Mouse (Mus musculus): ENCODE results near the gene Arhgap10. TPM values are rescaled to one million over a fixed set of nuclear protein-coding genes. Genes with fewer than 3 reads are reported as not detected.

Arhgap10 gene
- polyA plus RNA-seq, 1 experiment, result 39.0 TPM

DNA sequence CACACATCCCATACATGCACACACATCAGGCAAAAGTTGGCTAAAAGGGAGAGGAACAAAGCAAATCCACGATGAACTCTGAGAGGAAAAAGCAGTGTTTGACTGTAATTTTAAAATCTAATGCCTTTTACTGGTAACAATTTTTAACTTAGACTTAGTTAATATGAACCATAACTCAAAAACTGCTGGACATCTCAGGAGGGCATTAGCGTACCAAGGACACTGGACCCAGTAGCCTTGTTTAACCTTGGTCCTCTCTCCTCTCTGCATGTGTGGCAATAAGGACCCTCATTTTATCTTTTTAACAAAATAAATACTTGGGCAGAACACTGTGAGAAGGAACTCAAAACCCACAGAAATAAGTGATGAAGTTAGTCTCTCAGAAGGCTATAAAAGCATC is 78.1 kb downstream of the Arhgap10 start:
- no peak overlapping the region for H3K4me3 ChIP-seq (ENCODE audit: insufficient read depth, low read length)
- peaks cover 74% of the 10 kb centered on the region for H3K4me1 ChIP-seq (ENCODE audit: control insufficient read depth, insufficient read depth, low read length)
- no peak overlapping the region for H3K27ac ChIP-seq (ENCODE audit: insufficient read depth, low read depth, low read length)
- TF ChIP-seq POLR2A (IDR thresholded peaks at IDR 0.05; ENCODE audit: borderline replicate concordance, low read depth, low read length), result no peak
- TF ChIP-seq CTCF (IDR thresholded peaks at IDR 0.05; ENCODE audit: low read depth, low read length), result no peak

DNA sequence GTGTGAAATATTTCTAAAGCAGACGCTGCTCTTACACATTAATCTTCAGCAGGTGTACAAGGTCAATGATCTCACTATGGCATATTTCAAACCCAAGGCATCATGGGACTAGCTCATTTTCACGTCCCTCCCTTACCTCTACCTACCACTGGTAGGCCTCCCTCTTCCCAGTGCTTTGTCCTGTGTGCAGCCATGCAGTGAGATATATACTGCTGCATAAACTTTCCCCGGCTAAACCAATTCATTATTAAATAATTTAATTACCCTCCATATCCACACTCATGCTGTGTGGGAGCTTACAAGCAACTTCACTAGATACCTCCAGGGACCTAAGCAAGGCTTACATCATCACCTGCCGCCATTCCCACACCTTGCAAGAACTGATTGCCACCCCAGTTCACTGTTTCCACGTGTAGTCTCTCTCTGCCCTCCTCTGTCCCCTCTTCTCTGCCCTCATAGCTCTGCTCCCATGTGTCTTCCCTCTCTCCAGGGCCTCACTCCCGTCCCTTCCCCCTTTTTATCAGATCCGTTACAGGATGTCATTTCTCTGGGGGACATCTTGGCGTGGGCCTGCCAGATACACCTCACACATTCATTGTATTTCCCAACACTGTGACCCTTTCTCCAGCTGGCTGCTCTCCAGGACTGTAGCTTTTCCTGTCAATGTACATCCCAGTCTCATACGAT is 79.8 kb downstream of the Arhgap10 start:
- H3K4me1 ChIP-seq (ENCODE audit: control insufficient read depth, insufficient read depth, low read length), result peaks cover 76% of the 10 kb centered on the region
- TF ChIP-seq POLR2A (IDR thresholded peaks at IDR 0.05; ENCODE audit: borderline replicate concordance, low read depth, low read length), result no peak
- H3K27ac ChIP-seq (ENCODE audit: insufficient read depth, low read depth, low read length), result no peak overlapping the region
- H3K4me3 ChIP-seq (ENCODE audit: insufficient read depth, low read length), result no peak overlapping the region

DNA sequence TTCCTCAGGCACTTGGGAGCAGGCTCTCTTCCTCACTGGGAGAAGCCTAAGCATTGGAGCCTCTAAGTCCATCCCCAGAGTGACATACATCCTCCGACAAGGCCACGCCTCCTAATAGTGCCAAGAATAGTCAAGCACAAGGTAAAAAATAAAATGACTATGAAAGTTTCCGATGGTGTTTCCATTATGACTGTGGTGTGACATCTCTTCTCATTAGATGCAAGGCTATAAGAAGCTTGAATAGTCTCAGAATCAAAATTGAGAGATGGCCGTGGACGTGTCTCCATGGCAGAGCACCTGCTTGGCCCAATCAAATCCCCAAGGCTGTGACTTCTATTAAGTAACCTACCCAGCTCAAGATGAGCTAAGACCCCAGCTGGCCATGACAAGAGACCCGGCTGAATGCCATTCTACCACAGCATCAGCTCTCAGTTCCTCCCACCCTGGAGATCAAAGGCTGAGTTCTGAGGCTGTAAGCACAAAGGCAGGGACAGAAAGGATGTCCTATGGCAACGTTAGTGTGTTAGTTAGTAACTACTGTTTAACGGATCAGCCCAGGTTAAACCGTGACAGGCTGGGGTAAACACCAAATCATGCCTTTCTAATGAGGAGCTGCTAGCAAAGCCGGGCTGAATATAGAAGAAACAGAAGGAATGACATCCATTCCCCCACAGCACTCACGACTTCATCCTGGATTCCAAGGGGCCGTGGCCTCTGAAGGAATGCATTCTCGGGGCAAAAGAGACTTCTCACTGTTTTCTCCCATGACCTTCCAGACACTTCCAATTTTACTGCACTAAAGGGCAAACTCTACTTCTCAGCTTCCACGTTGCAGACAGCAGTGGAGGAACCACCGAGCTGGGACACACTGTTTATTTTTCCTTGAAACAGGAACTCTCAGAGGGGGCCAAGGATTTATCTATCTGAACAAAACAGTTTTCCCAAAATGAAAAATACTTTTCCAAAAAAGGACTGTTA is 81.5 kb downstream of the Arhgap10 start:
- H3K27ac ChIP-seq (ENCODE audit: insufficient read depth, low read depth, low read length), result no peak overlapping the region
- no peak overlapping the region for H3K4me3 ChIP-seq (ENCODE audit: insufficient read depth, low read length)
- TF ChIP-seq POLR2A (IDR thresholded peaks at IDR 0.05; ENCODE audit: borderline replicate concordance, low read depth, low read length) (no peak), CTCF (IDR thresholded peaks at IDR 0.05; ENCODE audit: low read depth, low read length) (no peak)
- H3K4me1 ChIP-seq (ENCODE audit: control insufficient read depth, insufficient read depth, low read length), result peaks cover 79% of the 10 kb centered on the region

DNA sequence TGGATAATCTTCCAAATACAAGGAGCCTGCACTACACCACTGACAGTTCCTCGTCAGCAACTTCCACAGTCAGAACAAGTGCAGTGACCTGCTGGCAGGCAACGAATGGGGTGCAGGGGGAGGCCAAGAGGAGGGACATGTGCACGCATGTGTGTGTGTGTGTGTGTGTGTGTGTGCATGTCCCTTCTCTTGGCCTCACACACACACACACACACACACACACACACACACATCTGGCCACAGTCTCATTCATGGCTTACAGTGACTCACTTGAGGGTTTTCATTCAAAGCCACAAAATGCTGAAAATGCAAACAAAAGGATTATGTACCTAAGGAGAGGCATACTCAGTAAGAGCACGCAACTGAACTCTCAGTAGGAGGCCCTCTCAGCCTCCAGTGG is 84.5 kb downstream of the Arhgap10 start:
- Histone ChIP-seq H3K4me1 (ENCODE audit: control insufficient read depth, insufficient read depth, low read length) (peaks cover 63% of the 10 kb centered on the region), H3K4me3 (ENCODE audit: insufficient read depth, low read length) (no peak overlapping the region), H3K27ac (ENCODE audit: insufficient read depth, low read depth, low read length) (peak overlapping the region; percentile 42)
- no peak for TF ChIP-seq POLR2A (IDR thresholded peaks at IDR 0.05; ENCODE audit: borderline replicate concordance, low read depth, low read length)
- TF ChIP-seq CTCF (IDR thresholded peaks at IDR 0.05; ENCODE audit: low read depth, low read length), result no peak

DNA sequence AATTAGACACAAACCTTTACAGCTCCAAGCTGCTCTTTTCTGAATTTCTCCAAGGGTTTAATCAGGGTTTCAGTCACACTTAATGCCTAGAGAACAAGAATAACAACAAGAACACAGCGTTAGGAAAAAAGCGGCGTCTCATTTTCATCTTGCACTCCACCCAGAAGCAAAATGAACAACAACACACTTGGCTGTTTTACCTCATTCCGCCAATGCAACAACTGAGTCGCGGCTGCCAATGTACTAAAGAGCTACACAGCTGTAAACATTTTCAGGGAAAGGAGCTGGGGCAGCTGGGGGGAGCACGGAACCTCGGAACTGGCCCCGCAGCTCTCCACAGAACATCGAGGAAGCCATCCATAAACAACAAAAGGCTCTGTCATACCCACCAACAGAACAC is 85.0 kb downstream of the Arhgap10 start:
- TF ChIP-seq CTCF (IDR thresholded peaks at IDR 0.05; ENCODE audit: low read depth, low read length), result no peak
- TF ChIP-seq POLR2A (IDR thresholded peaks at IDR 0.05; ENCODE audit: borderline replicate concordance, low read depth, low read length), result no peak
- no peak overlapping the region for H3K4me3 ChIP-seq (ENCODE audit: insufficient read depth, low read length)
- peak overlapping the region; percentile 42 for H3K27ac ChIP-seq (ENCODE audit: insufficient read depth, low read depth, low read length)
- H3K4me1 ChIP-seq (ENCODE audit: control insufficient read depth, insufficient read depth, low read length), result peaks cover 58% of the 10 kb centered on the region

DNA sequence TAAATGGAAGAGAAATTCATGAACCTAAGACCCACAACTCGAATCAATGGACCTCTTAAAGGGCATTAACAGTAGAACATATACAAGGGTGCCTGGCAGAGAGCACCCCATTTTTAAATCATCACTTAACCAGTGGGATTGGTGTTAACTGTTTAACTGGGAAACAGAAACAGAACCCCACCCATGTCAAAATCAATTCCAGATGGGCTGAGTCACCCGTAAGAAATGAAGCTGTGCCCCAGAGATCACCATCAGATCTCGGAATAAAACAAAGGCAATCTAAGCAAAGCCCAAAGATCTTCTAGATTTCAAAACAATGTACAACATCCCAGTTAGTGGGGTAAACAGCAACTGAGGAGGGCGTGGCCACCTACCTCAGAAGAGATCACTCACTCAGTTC is 89.3 kb downstream of the Arhgap10 start:
- TF ChIP-seq CTCF (IDR thresholded peaks at IDR 0.05; ENCODE audit: low read depth, low read length), result no peak
- TF ChIP-seq POLR2A (IDR thresholded peaks at IDR 0.05; ENCODE audit: borderline replicate concordance, low read depth, low read length), result no peak
- Histone ChIP-seq H3K4me1 (ENCODE audit: control insufficient read depth, insufficient read depth, low read length) (peaks cover 31% of the 10 kb centered on the region), H3K27ac (ENCODE audit: insufficient read depth, low read depth, low read length) (no peak overlapping the region), H3K4me3 (ENCODE audit: insufficient read depth, low read length) (no peak overlapping the region)

DNA sequence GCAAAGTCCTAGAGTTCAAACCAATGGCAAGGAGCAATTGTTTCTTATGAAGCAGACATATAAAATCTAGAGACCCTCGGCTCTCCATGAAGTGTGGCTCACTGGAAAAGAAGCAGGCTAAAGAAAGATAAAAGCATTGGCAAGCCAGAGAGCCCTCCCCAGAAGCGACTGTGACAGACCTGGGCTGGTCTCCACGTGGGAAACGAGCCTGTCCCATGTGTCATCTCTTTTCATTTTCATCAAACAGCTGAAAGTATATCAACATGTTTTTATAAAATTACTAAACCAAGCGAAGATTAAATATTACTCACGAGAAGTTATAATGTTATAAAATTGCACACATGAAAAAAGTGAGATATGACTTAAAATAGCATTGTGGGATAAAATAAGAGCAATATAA is 89.7 kb downstream of the Arhgap10 start:
- no peak overlapping the region for H3K27ac ChIP-seq (ENCODE audit: insufficient read depth, low read depth, low read length)
- peaks cover 30% of the 10 kb centered on the region for H3K4me1 ChIP-seq (ENCODE audit: control insufficient read depth, insufficient read depth, low read length)
- TF ChIP-seq POLR2A (IDR thresholded peaks at IDR 0.05; ENCODE audit: borderline replicate concordance, low read depth, low read length) (no peak), CTCF (IDR thresholded peaks at IDR 0.05; ENCODE audit: low read depth, low read length) (no peak)
- H3K4me3 ChIP-seq (ENCODE audit: insufficient read depth, low read length), result no peak overlapping the region

DNA sequence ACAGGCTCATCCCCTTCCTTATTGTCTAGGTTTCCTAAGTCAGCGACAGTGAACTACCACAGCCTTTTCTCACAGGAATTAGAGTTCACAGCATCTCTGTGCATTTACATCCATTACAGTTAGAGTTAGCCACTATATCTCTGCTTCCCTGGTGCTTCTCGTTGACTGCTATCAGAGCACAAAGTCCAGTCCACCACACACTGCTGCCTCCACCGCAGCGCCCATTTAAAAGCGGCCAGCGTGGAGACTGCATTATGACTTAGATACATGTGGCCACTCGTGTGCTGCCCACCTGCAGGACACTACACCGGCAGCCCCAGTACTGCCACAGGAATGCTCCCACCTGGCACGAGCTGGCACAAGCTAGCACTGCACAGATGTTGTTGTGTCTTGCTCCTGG is 90.3 kb downstream of the Arhgap10 start:
- no peak overlapping the region for H3K27ac ChIP-seq (ENCODE audit: insufficient read depth, low read depth, low read length)
- H3K4me1 ChIP-seq (ENCODE audit: control insufficient read depth, insufficient read depth, low read length), result peaks cover 27% of the 10 kb centered on the region
- no peak overlapping the region for H3K4me3 ChIP-seq (ENCODE audit: insufficient read depth, low read length)
- TF ChIP-seq CTCF (IDR thresholded peaks at IDR 0.05; ENCODE audit: low read depth, low read length) (no peak), POLR2A (IDR thresholded peaks at IDR 0.05; ENCODE audit: borderline replicate concordance, low read depth, low read length) (no peak)

DNA sequence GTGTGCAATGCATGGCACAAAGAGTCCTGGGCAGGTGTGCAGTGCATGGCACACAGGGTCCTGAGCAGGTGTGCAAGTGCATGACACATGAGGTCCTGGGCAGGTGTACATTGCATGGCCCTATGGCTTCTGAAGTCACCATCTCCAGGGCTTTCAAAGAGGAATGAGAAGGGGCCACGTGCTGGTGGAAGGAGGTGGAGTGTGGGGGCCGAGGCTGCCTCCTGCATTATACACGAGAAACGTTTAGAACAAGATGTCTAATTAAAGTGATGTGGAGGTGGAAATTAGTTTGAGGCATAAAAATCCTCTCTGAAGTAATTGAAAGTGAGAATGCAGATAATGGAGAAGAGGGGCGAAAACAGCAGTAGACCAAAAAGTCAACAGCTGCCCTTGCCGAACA is 93.9 kb downstream of the Arhgap10 start:
- TF ChIP-seq POLR2A (IDR thresholded peaks at IDR 0.05; ENCODE audit: borderline replicate concordance, low read depth, low read length), result no peak
- no peak for TF ChIP-seq CTCF (IDR thresholded peaks at IDR 0.05; ENCODE audit: low read depth, low read length)
- H3K27ac ChIP-seq (ENCODE audit: insufficient read depth, low read depth, low read length), result peak overlapping the region; percentile 10; the same call in 1 of the 2 replicates
- H3K4me1 ChIP-seq (ENCODE audit: control insufficient read depth, insufficient read depth, low read length), result peaks cover 37% of the 10 kb centered on the region
- no peak overlapping the region for H3K4me3 ChIP-seq (ENCODE audit: insufficient read depth, low read length)
